Comparison of ENCODE assay signal across 9 mouse cellular contexts in the genomic region with DNA sequence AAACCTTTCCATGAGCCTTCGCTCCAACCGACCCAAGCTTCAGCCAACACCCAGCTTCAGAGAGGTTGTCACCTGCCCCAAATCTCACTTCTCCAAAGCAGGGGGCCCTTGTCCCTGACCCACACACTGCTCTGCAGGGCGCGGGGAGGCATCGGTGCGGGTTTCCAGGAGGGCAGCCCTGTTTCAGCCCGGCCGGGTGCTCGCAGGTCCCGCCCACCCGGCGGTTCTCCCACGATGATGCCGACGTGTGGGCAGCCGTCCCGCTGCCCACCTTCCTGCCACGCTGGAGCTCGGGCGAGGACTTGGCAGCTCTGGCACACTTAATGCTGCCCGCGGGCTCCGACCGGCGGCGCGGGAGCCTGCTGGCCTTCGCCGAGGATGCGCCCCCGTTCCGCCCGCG. TPM values are rescaled to one million over a fixed set of nuclear protein-coding genes. Genes with fewer than 3 reads are reported as not detected.
DNase-seq lines count a peak whose midpoint lies in the region; ATAC-seq and TF ChIP-seq lines count a peak whose summit lies in the region.
"Had no signal": no experiment of that assay in that cellular context is flagged by ENCODE, and none has a peak within 500 bp of the region (broad histone marks: within the 10 kb centered on the region; RNA-seq: fewer than 3 reads in every experiment).

No protein-coding gene starts in this region.

- peak overlapping the region; percentile 26; the same call in 1 of the 2 replicates for H3K4me3 ChIP-seq in heart, embryonic 11.5 days (ENCODE audit: low read depth, low read length)
- peak overlapping the region; percentile 38 for H3K4me3 ChIP-seq in forebrain, embryonic 15.5 days
- H3K4me3 ChIP-seq in liver, embryonic 14.5 days (ENCODE audit: insufficient read depth in 1 of 2, low read depth in 2 of 2, low read length in 2 of 2), result peak overlapping the region in 1 of 2 experiments; percentile 6; a peak in 1 of 4 replicates

- TF ChIP-seq CTCF in liver, embryonic 14.5 days (IDR thresholded peaks at IDR 0.05; ENCODE audit: low read depth), result no peak

- DNase-seq in heart, adult 9 months (ENCODE audit: low spot score in 2 of 2), result no peak
- peak; percentile 36 for DNase-seq in A20 (ENCODE audit: low read depth, low spot score)
- DNase-seq in liver, embryonic 14.5 days (ENCODE audit: low read depth in 3 of 3, low spot score in 3 of 3), result no peak
- DNase-seq in urinary bladder, postnatal 36 days (ENCODE audit: low spot score in 2 of 2), result no peak

- no peak for ATAC-seq in heart, embryonic 11.5 days (replicated peaks; ENCODE audit: insufficient number of reproducible peaks, low FRiP score, low TSS enrichment)
- no peak; the same call in 1 of the 2 replicates for ATAC-seq in forebrain, embryonic 15.5 days (replicated peaks)
- no peak for ATAC-seq in liver, embryonic 14.5 days (ENCODE audit: insufficient read depth)
- ATAC-seq in monocyte, adult 5-6 weeks (replicated peaks; ENCODE audit: insufficient number of reproducible peaks, low FRiP score, low TSS enrichment, poor library complexity, severe bottlenecking), result no peak
- ATAC-seq in megakaryocyte progenitor cell, adult 5-6 weeks (replicated peaks; ENCODE audit: poor library complexity), result no peak

- H3K4me2 ChIP-seq in heart, embryonic 11.5 days, result peak overlapping the region; percentile 62
- H3K4me2 ChIP-seq in forebrain, embryonic 15.5 days (replicated peaks), result peak overlapping the region; percentile 60
- peak overlapping the region; percentile 41 for H3K4me2 ChIP-seq in liver, embryonic 14.5 days (ENCODE audit: low read depth)

- no peaks in the 10 kb centered on the region for H3K9me3 ChIP-seq in heart, embryonic 11.5 days (replicated peaks; ENCODE audit: control insufficient read depth, low read length)
- no peaks in the 10 kb centered on the region for H3K9me3 ChIP-seq in forebrain, embryonic 15.5 days
- H3K9me3 ChIP-seq in liver, embryonic 14.5 days (ENCODE audit: control insufficient read depth, low read length), result no peaks in the 10 kb centered on the region

- H3K4me1 ChIP-seq in heart, embryonic 11.5 days (ENCODE audit: control insufficient read depth, insufficient read depth, low read length), result peaks cover 8% of the 10 kb centered on the region
- peaks cover 29% of the 10 kb centered on the region for H3K4me1 ChIP-seq in forebrain, embryonic 15.5 days
- H3K4me1 ChIP-seq in liver, embryonic 14.5 days (replicated peaks; ENCODE audit: control insufficient read depth in 2 of 2, insufficient read depth in 2 of 2, low read length in 1 of 2), result no peaks in the 10 kb centered on the region

- no peaks in the 10 kb centered on the region for H3K36me3 ChIP-seq in heart, embryonic 11.5 days (ENCODE audit: control insufficient read depth, insufficient read depth, low read length)
- no peaks in the 10 kb centered on the region for H3K36me3 ChIP-seq in forebrain, embryonic 15.5 days
- H3K36me3 ChIP-seq in liver, embryonic 14.5 days (replicated peaks; ENCODE audit: control insufficient read depth, insufficient read depth, low read depth), result no peaks in the 10 kb centered on the region

- peaks cover 82% of the 10 kb centered on the region for H3K27me3 ChIP-seq in heart, embryonic 11.5 days (ENCODE audit: control insufficient read depth, insufficient read depth, low read length)
- peaks cover 79% of the 10 kb centered on the region for H3K27me3 ChIP-seq in forebrain, embryonic 15.5 days
- H3K27me3 ChIP-seq in liver, embryonic 14.5 days (ENCODE audit: control insufficient read depth, insufficient read depth, low read length), result peaks cover 64% of the 10 kb centered on the region

- H3K9ac ChIP-seq in heart, embryonic 11.5 days (ENCODE audit: low read depth, low read length), result no peak overlapping the region
- peak overlapping the region; percentile 37 for H3K9ac ChIP-seq in forebrain, embryonic 15.5 days (replicated peaks)
- no peak overlapping the region for H3K9ac ChIP-seq in liver, embryonic 14.5 days (replicated peaks)

- H3K27ac ChIP-seq in heart, embryonic 11.5 days (ENCODE audit: low read depth, low read length), result no peak overlapping the region
- H3K27ac ChIP-seq in forebrain, embryonic 15.5 days (replicated peaks), result no peak overlapping the region
- H3K27ac ChIP-seq in liver, embryonic 14.5 days, result no peak overlapping the region

- no peak for TF ChIP-seq EP300 in liver, embryonic 14.5 days (IDR thresholded peaks at IDR 0.05; ENCODE audit: low read depth)

- WGBS in heart, embryonic 11.5 days (ENCODE audit: insufficient replicate concordance), result 21% methylated on average over 32 of the region's 34 CpGs
- WGBS in forebrain, embryonic 15.5 days, result 15% methylated on average over 34 of the region's 34 CpGs
- WGBS in liver, embryonic 14.5 days (ENCODE audit: insufficient replicate concordance), result 19% methylated on average over 34 of the region's 34 CpGs

RNA-seq across cellular contexts. Expression of a gene that starts 8.7 kb away (rescaled TPM):
- 7.8 and 9.0 TPM in 2 replicates for polyA plus RNA-seq in heart, embryonic 11.5 days (2014; fragmentation: Nextera tagmentation; extraction: Ambion mirVana)
- 5.7 and 6.3 TPM in 2 replicates for polyA plus RNA-seq in forebrain, embryonic 15.5 days (2015; fragmentation: Nextera tagmentation; extraction: Ambion mirVana)
- 1.1 and 1.2 TPM in 2 replicates for polyA plus RNA-seq in liver, embryonic 14.5 days (2012; rRNA removed)
- 0.58 and 0.59 TPM in 2 replicates for polyA plus RNA-seq in liver, embryonic 14.5 days (2014; fragmentation: Nextera tagmentation; extraction: Ambion mirVana)
- total RNA-seq in monocyte, adult 5-6 weeks (2017), result 0.39 to 0.86 TPM in 2 of 3 replicates, not detected in the other
- total RNA-seq in megakaryocyte progenitor cell, adult 5-6 weeks (2015), result 0.12 and 0.76 TPM in 2 replicates
- total RNA-seq in megakaryocyte progenitor cell, adult 5-6 weeks (2017), result not detected in 2 replicates

RNA-seq across cellular contexts. Expression of a gene that starts 8.7 kb away (rescaled TPM):
- polyA plus RNA-seq in heart, embryonic 11.5 days (2014; fragmentation: Nextera tagmentation; extraction: Ambion mirVana), result not detected in 2 replicates
- 0.09 and 0.13 TPM in 2 replicates for polyA plus RNA-seq in forebrain, embryonic 15.5 days (2015; fragmentation: Nextera tagmentation; extraction: Ambion mirVana)
- polyA plus RNA-seq in liver, embryonic 14.5 days (2012; rRNA removed), result not detected in 2 replicates
- polyA plus RNA-seq in liver, embryonic 14.5 days (2014; fragmentation: Nextera tagmentation; extraction: Ambion mirVana), result not detected in 2 replicates
- total RNA-seq in monocyte, adult 5-6 weeks (2017), result not detected in 3 replicates
- total RNA-seq in megakaryocyte progenitor cell, adult 5-6 weeks (2015), result not detected in 2 replicates
- total RNA-seq in megakaryocyte progenitor cell, adult 5-6 weeks (2017), result not detected in 2 replicates
- total RNA-seq: gastrocnemius, postnatal 4 days had no signal

RNA-seq across cellular contexts. Expression of a gene that starts 14.3 kb away (rescaled TPM):
- 15.9 and 22.6 TPM in 2 replicates for polyA plus RNA-seq in heart, embryonic 11.5 days (2014; fragmentation: Nextera tagmentation; extraction: Ambion mirVana)
- polyA plus RNA-seq in forebrain, embryonic 15.5 days (2015; fragmentation: Nextera tagmentation; extraction: Ambion mirVana), result 17.6 and 18.6 TPM in 2 replicates
- 6.0 and 6.5 TPM in 2 replicates for polyA plus RNA-seq in liver, embryonic 14.5 days (2012; rRNA removed)
- polyA plus RNA-seq in liver, embryonic 14.5 days (2014; fragmentation: Nextera tagmentation; extraction: Ambion mirVana), result 7.0 and 10.1 TPM in 2 replicates
- 10.5 to 18.2 TPM (median 14.9 TPM) in 3 replicates for total RNA-seq in monocyte, adult 5-6 weeks (2017)
- total RNA-seq in megakaryocyte progenitor cell, adult 5-6 weeks (2015), result 7.9 and 12.1 TPM in 2 replicates
- 11.5 and 14.8 TPM in 2 replicates for total RNA-seq in megakaryocyte progenitor cell, adult 5-6 weeks (2017)

RNA-seq across cellular contexts. Expression of a gene that starts 36.1 kb away (rescaled TPM):
- polyA plus RNA-seq in heart, embryonic 11.5 days (2014; fragmentation: Nextera tagmentation; extraction: Ambion mirVana), result 27.4 and 27.5 TPM in 2 replicates
- polyA plus RNA-seq in forebrain, embryonic 15.5 days (2015; fragmentation: Nextera tagmentation; extraction: Ambion mirVana), result 1.8 and 2.9 TPM in 2 replicates
- 0.16 and 0.18 TPM in 2 replicates for polyA plus RNA-seq in liver, embryonic 14.5 days (2012; rRNA removed)
- 0.04 TPM in 1 of 2 replicates, not detected in the other for polyA plus RNA-seq in liver, embryonic 14.5 days (2014; fragmentation: Nextera tagmentation; extraction: Ambion mirVana)
- not detected in 3 replicates for total RNA-seq in monocyte, adult 5-6 weeks (2017)
- 0.12 TPM in 1 of 2 replicates, not detected in the other for total RNA-seq in megakaryocyte progenitor cell, adult 5-6 weeks (2015)
- total RNA-seq in megakaryocyte progenitor cell, adult 5-6 weeks (2017), result not detected in 2 replicates

RNA-seq across cellular contexts. Expression of a gene that starts 42.8 kb away (rescaled TPM):
- 285 and 300 TPM in 2 replicates for polyA plus RNA-seq in heart, embryonic 11.5 days (2014; fragmentation: Nextera tagmentation; extraction: Ambion mirVana)
- polyA plus RNA-seq in forebrain, embryonic 15.5 days (2015; fragmentation: Nextera tagmentation; extraction: Ambion mirVana), result 216 and 221 TPM in 2 replicates
- polyA plus RNA-seq in liver, embryonic 14.5 days (2012; rRNA removed), result 163 and 443 TPM in 2 replicates
- polyA plus RNA-seq in liver, embryonic 14.5 days (2014; fragmentation: Nextera tagmentation; extraction: Ambion mirVana), result 298 and 303 TPM in 2 replicates
- 1,335 to 1,418 TPM (median 1,365 TPM) in 3 replicates for total RNA-seq in monocyte, adult 5-6 weeks (2017)
- 1,636 and 1,708 TPM in 2 replicates for total RNA-seq in megakaryocyte progenitor cell, adult 5-6 weeks (2015)
- total RNA-seq in megakaryocyte progenitor cell, adult 5-6 weeks (2017), result 3,182 and 3,570 TPM in 2 replicates
